Mouse (Mus musculus): ENCODE data around the gene Tfec. TPM values are rescaled to one million over a fixed set of nuclear protein-coding genes. Genes with fewer than 3 reads are reported as not detected.

The Tfec gene
- polyA plus RNA-seq, 1 experiment from 2014 or later: 4.4 TPM

DNA sequence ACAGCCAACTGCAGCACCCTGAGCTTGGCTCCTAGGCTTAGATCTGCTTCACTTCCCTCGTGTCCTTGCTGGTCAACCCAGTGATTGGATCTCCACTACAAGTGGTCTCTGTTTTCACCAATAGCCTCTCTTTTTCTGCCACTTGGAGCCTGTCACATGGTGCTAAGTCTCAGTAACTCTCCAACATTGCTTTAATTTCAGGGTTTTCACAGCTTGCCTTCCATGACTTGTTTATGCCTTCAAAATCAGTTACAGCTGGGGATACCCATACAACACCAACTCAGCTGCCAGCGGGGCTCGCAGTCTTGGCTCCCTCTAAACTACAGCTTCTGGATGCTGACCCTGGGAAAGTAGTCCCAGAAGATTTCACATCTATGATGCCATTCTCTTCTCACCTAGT is 113.1 kb downstream of the Tfec start:
- Histone ChIP-seq H3K27me3 (no peaks in the 10 kb centered on the region), H3K4me3 (replicated peaks) (no peak overlapping the region), H3K9ac (no peak overlapping the region), H3K27ac (replicated peaks) (no peak overlapping the region), H3K36me3 (replicated peaks) (no peaks in the 10 kb centered on the region), H3K9me3 (replicated peaks) (no peaks in the 10 kb centered on the region), H3K4me2 (no peak overlapping the region), H3K4me1 (replicated peaks) (no peaks in the 10 kb centered on the region)
- no peak for ATAC-seq (ENCODE audit: insufficient read depth)
- WGBS (ENCODE audit: insufficient replicate concordance): 50% methylated on average over 3 of the region's 3 CpGs

Other genes with a start within 250 kb of the Tfec start
- 3.7 and 4.5 TPM in 2 replicates for gene Tes, start 166.7 kb upstream of the Tfec start, polyA plus RNA-seq (2015; fragmentation: Nextera tagmentation; extraction: Ambion mirVana)

Measured in liver, embryonic 15.5 days (tissue).